Mouse (Mus musculus): ENCODE results near the gene Rad23a. TPM values are rescaled to one million over a fixed set of nuclear protein-coding genes. Genes with fewer than 3 reads are reported as not detected.

Rad23a gene
- polyA plus RNA-seq, 1 experiment from 2014 or later = 96.0 TPM

DNA sequence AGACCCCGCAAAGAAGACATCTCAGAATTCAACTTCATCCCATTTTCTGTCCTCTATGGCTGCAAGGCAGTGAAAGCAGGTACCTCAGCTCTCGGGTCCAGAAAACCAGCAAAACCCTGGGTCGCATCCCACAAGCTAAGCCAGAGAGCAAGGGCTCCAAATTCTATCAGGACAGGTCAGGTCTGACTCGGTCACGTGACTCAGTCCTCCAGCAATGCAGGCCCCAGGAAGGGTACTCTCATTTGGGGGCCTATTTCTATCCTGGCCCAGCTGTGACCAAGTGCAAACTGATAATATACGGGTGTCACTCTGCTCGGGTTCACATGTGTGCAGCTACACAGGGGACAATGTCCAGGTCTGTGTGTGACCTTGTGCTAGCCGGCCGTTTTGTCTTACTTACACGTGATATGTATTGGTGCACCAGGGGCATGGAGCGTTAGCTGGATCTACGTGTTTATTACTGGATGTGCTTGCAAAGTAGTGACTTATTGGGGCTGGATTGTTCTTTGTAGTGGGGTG, 48.0 kb downstream of the Rad23a start:
- WGBS = 74% methylated on average over 12 of the region's 12 CpGs

DNA sequence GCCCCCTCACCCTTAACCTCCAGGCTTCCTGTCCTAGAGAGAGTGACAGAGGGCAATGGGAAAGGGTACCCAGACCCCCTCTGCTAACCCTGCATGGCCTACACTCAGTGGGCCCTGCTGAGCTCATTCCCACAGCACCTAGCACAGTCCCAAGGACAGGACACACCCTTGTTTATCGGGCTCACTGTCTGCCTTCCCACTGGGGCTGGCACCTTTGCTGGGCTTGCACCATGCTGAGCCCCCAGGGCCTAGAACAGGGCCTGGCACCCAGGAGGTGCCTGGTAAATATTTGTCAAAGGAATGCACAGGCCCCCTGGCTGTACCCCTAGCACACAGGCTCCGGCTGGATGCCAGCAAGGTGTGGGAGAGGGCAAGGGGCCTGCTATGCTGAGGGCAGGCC, 49.9 kb downstream of the Rad23a start:
- peaks cover 38% of the 10 kb centered on the region for H3K4me1 ChIP-seq
- no peak overlapping the region for H3K4me3 ChIP-seq
- no peak overlapping the region for H3K9ac ChIP-seq
- H3K27me3 ChIP-seq = peaks cover 96% of the 10 kb centered on the region
- no peak for ATAC-seq (ENCODE audit: insufficient number of reproducible peaks, insufficient read depth, low FRiP score, low TSS enrichment)
- H3K27ac ChIP-seq = no peak overlapping the region
- H3K9me3 ChIP-seq = no peaks in the 10 kb centered on the region
- WGBS = 64% methylated on average over 2 of the region's 2 CpGs
- no peak overlapping the region for H3K4me2 ChIP-seq (replicated peaks)
- 0 out of 2 replicates have a peak, but pooled peaks cover 3% of the 10 kb centered on the region for H3K36me3 ChIP-seq

More for the DNA sequence above, 48.0 kb downstream of the Rad23a start:
- ATAC-seq (ENCODE audit: insufficient number of reproducible peaks, insufficient read depth, low FRiP score, low TSS enrichment) = no peak
- Histone ChIP-seq H3K9ac (no peak overlapping the region), H3K4me1 (peaks cover 25% of the 10 kb centered on the region), H3K9me3 (no peaks in the 10 kb centered on the region), H3K4me3 (no peak overlapping the region), H3K27me3 (peaks cover 96% of the 10 kb centered on the region), H3K4me2 (replicated peaks) (no peak overlapping the region), H3K36me3 (peaks cover 13% of the 10 kb centered on the region; the same call in 1 of the 2 replicates), H3K27ac (no peak overlapping the region)

DNA sequence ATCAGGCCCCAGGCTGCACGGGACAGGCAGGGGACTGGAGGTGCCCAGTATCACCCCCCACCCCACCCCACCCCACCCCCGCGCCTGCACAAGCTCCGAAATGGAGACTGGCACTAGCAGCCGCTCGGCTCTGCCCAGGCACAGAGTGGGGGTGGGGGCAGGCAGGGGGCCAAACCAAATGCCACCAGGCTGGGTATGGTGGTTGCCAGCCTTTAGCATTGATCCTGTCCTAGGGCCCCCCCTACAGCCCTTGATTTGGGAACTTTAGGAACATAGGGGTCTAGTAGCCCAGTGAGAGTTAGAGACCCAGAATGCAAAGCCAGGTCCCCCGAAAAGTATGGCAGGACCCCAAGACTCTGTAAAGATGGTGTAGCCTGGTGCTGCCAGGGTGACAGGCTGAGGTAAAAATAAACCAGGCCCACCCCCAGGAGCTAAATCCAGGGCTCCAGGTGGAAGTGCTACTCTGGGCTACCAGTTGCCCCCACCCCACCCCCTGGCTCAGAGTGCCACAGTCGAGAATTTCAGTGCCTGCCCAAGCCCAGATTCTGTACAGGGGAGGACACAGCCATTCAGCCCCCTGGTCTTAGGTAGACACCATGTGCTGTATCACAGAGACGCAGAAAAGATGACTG, 50.5 kb downstream of the Rad23a start:
- ATAC-seq (ENCODE audit: insufficient number of reproducible peaks, insufficient read depth, low FRiP score, low TSS enrichment) = no peak
- 78% methylated on average over 9 of the region's 9 CpGs for WGBS
- peaks cover 44% of the 10 kb centered on the region for H3K4me1 ChIP-seq
- no peak overlapping the region for H3K4me2 ChIP-seq (replicated peaks)
- no peak overlapping the region for H3K4me3 ChIP-seq
- no peak overlapping the region for H3K27ac ChIP-seq
- H3K36me3 ChIP-seq = no peaks in the 10 kb centered on the region
- no peaks in the 10 kb centered on the region for H3K9me3 ChIP-seq
- H3K27me3 ChIP-seq = peaks cover 96% of the 10 kb centered on the region
- no peak overlapping the region for H3K9ac ChIP-seq

DNA sequence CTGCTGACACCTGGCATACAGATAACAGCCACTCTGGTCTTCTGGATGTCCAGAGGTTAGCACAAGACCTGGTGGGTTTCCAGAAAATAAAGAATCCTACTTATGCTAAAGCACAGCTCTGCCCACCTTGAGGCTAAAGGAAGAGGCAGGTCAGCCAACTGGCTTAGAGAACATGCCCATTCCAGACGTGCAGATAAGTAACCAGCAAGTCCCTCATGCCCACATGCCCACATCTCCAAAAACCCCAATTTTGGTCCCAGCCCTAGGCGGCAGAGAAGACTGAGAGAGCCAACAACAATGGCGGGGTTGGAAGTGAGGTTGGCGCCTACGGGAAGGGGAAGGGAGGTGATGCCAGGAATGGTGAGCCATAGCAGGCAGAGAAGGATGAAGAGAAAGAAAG, 51.1 kb downstream of the Rad23a start:
- peaks cover 44% of the 10 kb centered on the region for H3K4me1 ChIP-seq
- ATAC-seq (ENCODE audit: insufficient number of reproducible peaks, insufficient read depth, low FRiP score, low TSS enrichment) = no peak
- no peaks in the 10 kb centered on the region for H3K36me3 ChIP-seq
- H3K9me3 ChIP-seq = no peaks in the 10 kb centered on the region
- no peak overlapping the region for H3K27ac ChIP-seq
- whole genome bisulfite sequencing = 41% methylated on average over 5 of the region's 5 CpGs
- H3K9ac ChIP-seq = no peak overlapping the region; the same call in 1 of the 2 replicates
- peaks cover 96% of the 10 kb centered on the region for H3K27me3 ChIP-seq
- peak overlapping the region; percentile 3; the same call in 1 of the 2 replicates for H3K4me2 ChIP-seq (replicated peaks)
- H3K4me3 ChIP-seq = no peak overlapping the region

DNA sequence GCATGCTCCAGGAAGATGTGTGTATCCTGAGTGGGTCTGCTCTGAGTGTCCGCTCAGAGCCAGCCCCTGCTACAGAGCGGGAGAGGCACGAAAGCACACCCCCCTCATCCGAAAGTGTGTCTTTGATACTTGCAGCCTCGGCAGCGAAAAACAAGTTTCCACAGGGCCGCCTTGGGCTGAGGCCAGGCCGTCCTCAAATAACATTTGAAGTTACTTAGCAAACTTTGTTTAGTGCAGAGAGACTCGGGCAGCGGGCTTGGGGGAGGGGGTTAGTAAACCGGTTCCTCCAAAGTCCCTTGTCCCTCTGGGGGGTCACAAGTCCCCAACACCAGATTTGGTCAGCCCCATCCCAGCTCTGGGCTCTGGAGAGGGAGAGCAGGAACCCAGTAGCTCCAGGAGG, 51.6 kb downstream of the Rad23a start:
- H3K4me1 ChIP-seq = peaks cover 43% of the 10 kb centered on the region
- WGBS = 10% methylated on average over 11 of the region's 11 CpGs
- H3K9ac ChIP-seq = no peak overlapping the region; the same call in 1 of the 2 replicates
- no peak overlapping the region for H3K27ac ChIP-seq
- no peak for ATAC-seq (ENCODE audit: insufficient number of reproducible peaks, insufficient read depth, low FRiP score, low TSS enrichment)
- H3K9me3 ChIP-seq = no peaks in the 10 kb centered on the region
- peaks cover 96% of the 10 kb centered on the region for H3K27me3 ChIP-seq
- peak overlapping the region; percentile 3; the same call in 1 of the 2 replicates for H3K4me2 ChIP-seq (replicated peaks)
- no peaks in the 10 kb centered on the region for H3K36me3 ChIP-seq
- no peak overlapping the region for H3K4me3 ChIP-seq

DNA sequence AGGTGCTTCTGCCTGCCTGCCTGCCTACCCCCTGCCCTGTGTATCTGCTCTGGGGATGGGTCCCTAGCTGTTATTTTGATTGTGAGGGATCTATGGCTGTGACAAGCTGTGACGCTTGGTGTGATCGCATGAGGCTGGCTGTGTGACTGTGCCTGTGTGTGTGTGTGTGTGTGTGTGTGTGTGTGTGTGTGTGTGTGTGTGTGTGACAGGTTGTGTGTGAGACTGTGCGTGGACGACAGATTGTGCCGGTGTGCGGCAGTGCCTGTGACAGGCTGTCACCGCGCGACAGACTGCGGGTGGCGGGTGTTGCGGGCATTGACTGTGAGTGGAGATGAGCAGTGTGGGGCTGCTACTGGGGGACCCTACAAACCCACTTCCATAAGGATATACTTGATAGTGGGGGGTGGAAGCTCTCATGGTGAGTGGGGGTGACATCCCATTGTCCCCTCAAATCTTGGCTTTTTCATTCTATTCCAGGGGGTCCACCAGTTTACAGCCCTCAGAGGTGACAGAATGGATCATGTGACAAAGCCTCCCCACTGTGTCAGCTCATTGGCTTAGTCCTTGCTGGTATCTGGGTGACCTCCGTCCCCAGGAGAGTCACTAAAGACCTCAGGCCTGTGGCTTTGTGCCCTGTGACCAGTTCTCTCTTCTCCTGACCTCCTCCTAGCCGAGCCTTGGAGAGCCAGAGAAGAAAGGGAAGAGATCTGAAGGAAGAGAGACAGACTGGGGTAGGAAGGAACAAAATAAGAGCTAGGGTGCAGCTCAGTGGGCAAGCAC, 52.8 kb downstream of the Rad23a start:
- no peak overlapping the region for H3K4me2 ChIP-seq (replicated peaks)
- peaks cover 96% of the 10 kb centered on the region for H3K27me3 ChIP-seq
- no peak overlapping the region for H3K4me3 ChIP-seq
- no peak overlapping the region for H3K27ac ChIP-seq
- WGBS = 9% methylated on average over 14 of the region's 14 CpGs
- peaks cover 41% of the 10 kb centered on the region for H3K4me1 ChIP-seq
- no peaks in the 10 kb centered on the region for H3K9me3 ChIP-seq
- H3K36me3 ChIP-seq = no peaks in the 10 kb centered on the region
- no peak overlapping the region for H3K9ac ChIP-seq
- ATAC-seq (ENCODE audit: insufficient number of reproducible peaks, insufficient read depth, low FRiP score, low TSS enrichment) = no peak

DNA sequence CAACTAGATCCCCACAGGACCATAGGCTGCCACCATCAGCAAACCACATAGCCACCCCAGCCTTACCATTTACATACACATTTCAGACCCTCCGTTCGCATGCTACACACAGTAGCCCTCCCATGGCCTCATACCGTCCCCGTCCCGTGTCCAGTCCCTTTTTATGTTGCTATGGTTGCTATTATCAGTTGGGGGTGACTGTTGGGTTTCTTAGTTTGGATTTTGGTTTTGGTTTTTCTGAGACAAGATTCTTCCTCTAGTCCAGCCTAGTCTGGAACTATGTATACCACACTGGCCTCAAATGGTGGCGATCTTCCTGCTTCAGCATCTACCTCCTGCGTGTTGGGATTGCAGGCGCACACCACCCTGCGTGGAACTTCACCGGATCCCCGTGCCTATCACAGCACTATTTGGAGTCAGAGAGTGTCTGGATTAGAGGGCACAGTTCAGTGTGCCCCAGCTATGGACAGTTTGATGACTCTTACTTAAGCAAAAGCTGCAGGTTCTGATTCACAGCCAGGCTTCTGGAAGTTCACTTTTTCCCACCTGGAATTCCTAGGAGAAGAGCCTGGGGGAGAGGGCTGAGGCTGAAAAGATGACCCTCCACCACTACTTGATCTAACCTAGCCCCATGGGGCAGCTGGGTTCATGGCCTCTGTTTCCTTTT, 53.5 kb downstream of the Rad23a start:
- H3K36me3 ChIP-seq = no peaks in the 10 kb centered on the region
- H3K27me3 ChIP-seq = peaks cover 96% of the 10 kb centered on the region
- H3K9me3 ChIP-seq = no peaks in the 10 kb centered on the region
- H3K9ac ChIP-seq = no peak overlapping the region
- peaks cover 45% of the 10 kb centered on the region for H3K4me1 ChIP-seq
- no peak for ATAC-seq (ENCODE audit: insufficient number of reproducible peaks, insufficient read depth, low FRiP score, low TSS enrichment)
- H3K4me2 ChIP-seq (replicated peaks) = peak overlapping the region; percentile 33; the same call in 1 of the 2 replicates
- no peak overlapping the region for H3K27ac ChIP-seq
- H3K4me3 ChIP-seq = peak overlapping the region; percentile 13; the same call in 1 of the 2 replicates
- WGBS = 9% methylated on average over 11 of the region's 11 CpGs

DNA sequence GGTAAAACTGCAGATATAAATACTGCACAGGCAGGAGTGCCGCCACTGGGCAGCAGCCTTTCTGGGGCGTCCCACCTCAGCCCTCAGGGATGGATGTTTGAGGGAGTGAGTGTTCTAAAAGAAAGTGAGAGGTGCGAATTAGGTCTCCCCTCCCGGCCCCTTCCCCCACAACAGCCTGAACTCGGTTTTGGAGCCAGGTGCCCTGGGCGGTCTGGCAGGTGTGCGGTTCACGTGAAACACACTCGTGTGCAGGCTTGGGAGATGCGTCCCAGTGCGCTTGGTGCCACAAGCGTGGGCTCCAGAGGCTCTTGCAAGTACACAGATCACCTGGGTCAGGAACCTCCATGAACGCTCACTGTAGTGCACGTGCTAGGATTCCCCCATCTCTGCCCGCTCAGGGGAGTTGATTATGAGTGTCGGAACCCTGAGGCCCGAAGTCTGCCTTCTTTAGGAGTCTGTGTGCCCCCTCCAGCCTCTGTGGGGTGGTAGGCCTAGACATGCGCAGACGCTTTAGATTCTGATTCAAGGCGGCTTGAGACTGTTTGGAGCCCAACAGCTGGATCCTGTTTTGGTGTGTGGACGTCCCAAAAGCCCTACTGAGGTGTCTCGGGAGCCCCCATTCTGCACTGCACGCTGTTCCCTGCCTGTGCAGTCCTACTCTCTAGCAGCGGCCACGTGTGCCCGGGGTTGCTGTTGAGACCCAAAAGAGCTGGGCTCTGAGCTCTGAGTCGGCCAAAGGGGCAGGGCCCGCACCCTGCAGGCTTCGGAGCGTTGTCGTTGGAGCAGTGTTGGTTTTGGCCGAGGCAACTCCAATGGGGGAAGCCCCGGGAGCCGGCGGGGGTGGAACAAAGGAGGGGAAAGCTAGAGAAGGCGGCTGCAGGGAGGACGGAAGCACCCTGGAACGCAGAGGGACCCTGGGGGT, 54.4 kb downstream of the Rad23a start:
- H3K27me3 ChIP-seq = peaks cover 99% of the 10 kb centered on the region
- peak overlapping the region; percentile 13 for H3K4me3 ChIP-seq
- H3K36me3 ChIP-seq = no peaks in the 10 kb centered on the region
- peak overlapping the region; percentile 33 for H3K4me2 ChIP-seq (replicated peaks)
- H3K9me3 ChIP-seq = no peaks in the 10 kb centered on the region
- peaks cover 50% of the 10 kb centered on the region for H3K4me1 ChIP-seq
- ATAC-seq (ENCODE audit: insufficient number of reproducible peaks, insufficient read depth, low FRiP score, low TSS enrichment) = no peak
- no peak overlapping the region for H3K27ac ChIP-seq
- peak overlapping the region; percentile 15; the same call in 1 of the 2 replicates for H3K9ac ChIP-seq
- 3% methylated on average over 38 of the region's 38 CpGs for WGBS

DNA sequence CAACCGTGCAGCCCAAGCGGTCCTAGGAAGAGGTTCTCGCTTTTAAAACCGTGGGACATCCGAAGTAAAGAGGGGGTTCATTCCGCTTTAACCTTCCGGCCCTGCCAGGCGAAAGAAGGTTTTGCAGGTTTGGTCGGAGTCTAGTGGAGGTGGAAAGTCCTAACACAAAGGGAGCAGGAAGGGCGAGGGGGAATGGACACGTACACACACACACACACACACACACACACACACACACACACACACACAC, 55.0 kb downstream of the Rad23a start:
- H3K4me1 ChIP-seq = peaks cover 50% of the 10 kb centered on the region
- H3K4me3 ChIP-seq = peak overlapping the region; percentile 13; the same call in 1 of the 2 replicates
- no peak for ATAC-seq (ENCODE audit: insufficient number of reproducible peaks, insufficient read depth, low FRiP score, low TSS enrichment)
- H3K9ac ChIP-seq = no peak overlapping the region
- H3K27ac ChIP-seq = no peak overlapping the region
- no peaks in the 10 kb centered on the region for H3K36me3 ChIP-seq
- 5% methylated on average over 11 of the region's 11 CpGs for WGBS
- no peaks in the 10 kb centered on the region for H3K9me3 ChIP-seq
- H3K4me2 ChIP-seq (replicated peaks) = no peak overlapping the region
- peaks cover 99% of the 10 kb centered on the region for H3K27me3 ChIP-seq

DNA sequence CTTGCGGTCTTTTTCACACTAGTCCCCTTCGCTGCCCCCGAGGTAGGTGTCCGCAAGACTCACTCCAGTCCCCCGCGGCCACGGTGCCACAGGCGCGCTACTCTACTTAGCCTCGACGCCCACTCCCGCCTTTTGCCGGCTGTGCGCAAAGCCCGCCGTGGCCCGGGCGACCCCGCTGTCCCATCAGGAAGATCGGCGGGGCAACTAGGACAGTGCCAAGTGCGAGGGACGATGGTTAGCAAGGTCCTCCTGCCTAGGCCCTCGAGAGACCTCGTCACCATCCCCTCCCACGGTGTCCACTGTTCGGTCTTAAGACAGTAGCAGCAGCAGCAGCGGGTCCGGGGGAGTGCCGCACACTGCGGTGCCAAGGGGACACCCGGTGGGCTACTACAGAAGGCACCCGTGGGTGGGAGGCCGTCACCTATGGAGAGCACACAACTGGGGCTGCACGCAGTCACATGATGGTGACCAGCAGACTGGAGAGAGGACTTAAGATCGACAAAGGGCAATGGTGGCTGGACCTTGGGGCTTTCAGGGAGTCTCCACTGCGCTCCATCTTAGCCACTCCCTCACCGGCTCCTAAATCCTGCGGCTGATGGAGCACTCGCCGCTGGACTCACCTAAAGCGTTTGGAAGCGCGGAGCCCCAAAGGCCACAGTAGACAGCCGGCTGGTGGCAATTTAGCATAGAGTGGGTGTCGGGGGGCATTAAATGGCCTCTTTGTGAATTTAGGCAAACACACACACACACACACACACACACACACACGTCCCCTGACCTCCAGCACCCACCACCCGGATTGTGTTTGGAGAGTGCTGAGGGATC, 55.6 kb downstream of the Rad23a start:
- ATAC-seq (ENCODE audit: insufficient number of reproducible peaks, insufficient read depth, low FRiP score, low TSS enrichment) = no peak
- no peak overlapping the region for H3K9ac ChIP-seq
- 1% methylated on average over 48 of the region's 48 CpGs for WGBS
- no peaks in the 10 kb centered on the region for H3K36me3 ChIP-seq
- H3K4me2 ChIP-seq (replicated peaks) = peak overlapping the region; percentile 28
- no peak overlapping the region for H3K27ac ChIP-seq
- peaks cover 50% of the 10 kb centered on the region for H3K4me1 ChIP-seq
- H3K9me3 ChIP-seq = no peaks in the 10 kb centered on the region
- H3K27me3 ChIP-seq = peaks cover 99% of the 10 kb centered on the region
- H3K4me3 ChIP-seq = peak overlapping the region; percentile 13; the same call in 1 of the 2 replicates
